Comparison of ENCODE assay signal across 10 mouse cellular contexts in genomic region chr5:135189281-135190022, GRCm38 (mm10). TPM values are rescaled to one million over a fixed set of nuclear protein-coding genes. Genes with fewer than 3 reads are reported as not detected.
DNase-seq lines count a peak whose midpoint lies in the region; ATAC-seq and TF ChIP-seq lines count a peak whose summit lies in the region.
"Had no signal": no experiment of that assay in that cellular context is flagged by ENCODE, and none has a peak within 500 bp of the region (broad histone marks: within the 10 kb centered on the region; RNA-seq: fewer than 3 reads in every experiment).

No protein-coding gene starts in this region.

- peak overlapping the region; percentile 99 for H3K4me3 ChIP-seq in erythroblast, embryonic 14.5 days (replicated peaks)
- peak overlapping the region; percentile 48 to 97 (median 92) for H3K4me3 ChIP-seq in CH12.LX (replicated peaks in 1 of 3; ENCODE audit: low read depth in 2 of 3, low read length in 2 of 3, poor library complexity in 1 of 3)
- H3K4me3 ChIP-seq in heart, embryonic 16.5 days (ENCODE audit: low read length), result peak overlapping the region; percentile 98
- peak overlapping the region; percentile 96 for H3K4me3 ChIP-seq in liver, embryonic 16.5 days (ENCODE audit: low read depth, low read length)

- H3K27me3 ChIP-seq in erythroblast, embryonic 14.5 days (ENCODE audit: control insufficient read depth), result no peaks in the 10 kb centered on the region
- no peaks in the 10 kb centered on the region for H3K27me3 ChIP-seq in CH12.LX (replicated peaks)
- no peaks in the 10 kb centered on the region for H3K27me3 ChIP-seq in heart, embryonic 16.5 days (ENCODE audit: control insufficient read depth, insufficient read depth, low read length)
- H3K27me3 ChIP-seq in liver, embryonic 16.5 days (ENCODE audit: control insufficient read depth, insufficient read depth, low read depth, low read length), result no peaks in the 10 kb centered on the region

- TF ChIP-seq EP300 in CH12.LX (IDR thresholded peaks at IDR 0.05; ENCODE audit: low read length), result no peak

- H3K4me2 ChIP-seq in CH12.LX (ENCODE audit: insufficient read depth, low read depth, poor library complexity, severe bottlenecking), result peak overlapping the region; percentile 91
- H3K4me2 ChIP-seq in heart, embryonic 16.5 days (ENCODE audit: low read depth, low read length), result peak overlapping the region; percentile 78
- peak overlapping the region; percentile 81 for H3K4me2 ChIP-seq in liver, embryonic 16.5 days (ENCODE audit: low read depth, low read length)

- H3K27ac ChIP-seq in CH12.LX (ENCODE audit: insufficient read depth, low read depth), result no peak overlapping the region
- H3K27ac ChIP-seq in heart, embryonic 16.5 days (ENCODE audit: low read length), result no peak overlapping the region
- no peak overlapping the region for H3K27ac ChIP-seq in liver, embryonic 16.5 days (ENCODE audit: low read length)

- H3K79me2 ChIP-seq in CH12.LX (replicated peaks; ENCODE audit: control insufficient read depth, extremely low read depth, insufficient read depth, poor library complexity, severe bottlenecking), result peaks cover 72% of the 10 kb centered on the region

- H3K4me1 ChIP-seq in erythroblast, embryonic 14.5 days (ENCODE audit: control insufficient read depth), result peaks cover 51% of the 10 kb centered on the region
- peaks cover 0 to 51% of the 10 kb centered on the region in 2 experiments; a peak in 2 of 4 replicates for H3K4me1 ChIP-seq in CH12.LX (ENCODE audit: control insufficient read depth in 1 of 2, insufficient read depth in 2 of 2)
- peaks cover 28% of the 10 kb centered on the region for H3K4me1 ChIP-seq in heart, embryonic 16.5 days (ENCODE audit: control insufficient read depth, insufficient read depth, low read length)
- H3K4me1 ChIP-seq in liver, embryonic 16.5 days (ENCODE audit: control insufficient read depth, low read depth, low read length), result peaks cover 27% of the 10 kb centered on the region

- no peak for TF ChIP-seq RAD21 in CH12.LX (IDR thresholded peaks at IDR 0.05; ENCODE audit: low read depth, low read length)

- no peak for TF ChIP-seq POLR2A in CH12.LX (IDR thresholded peaks at IDR 0.05; ENCODE audit: low read depth, low read length)

- 48% methylated on average over 2 of the region's 2 CpGs for WGBS in heart, embryonic 16.5 days
- 44% methylated on average over 2 of the region's 2 CpGs for WGBS in liver, embryonic 16.5 days (ENCODE audit: insufficient replicate concordance)

- TF ChIP-seq CTCF in CH12.LX (conservative IDR thresholded peaks at IDR 0.05 in 1 of 2, IDR thresholded peaks at IDR 0.05 in 1 of 2; ENCODE audit: low read depth in 2 of 2, low read length in 2 of 2), result no peak

- no peak for DNase-seq in CH12.LX (ENCODE audit: extremely low read depth)
- no peak for DNase-seq in layer of hippocampus, adult 11-12 months (ENCODE audit: low spot score)
- no peak for DNase-seq in cerebellum, adult 11 months
- DNase-seq in cerebellum, postnatal 14 days, result no peak
- DNase-seq: cerebellum, postnatal 36 days; layer of hippocampus, postnatal 36 days had no signal

- no peak for ATAC-seq in erythroblast, adult 5-6 weeks (replicated peaks; ENCODE audit: low FRiP score, poor library complexity, severe bottlenecking)
- ATAC-seq in heart, embryonic 16.5 days (replicated peaks; ENCODE audit: extremely low read depth, insufficient read depth, low FRiP score), result no peak
- ATAC-seq in liver, embryonic 16.5 days (ENCODE audit: low read depth), result no peak

- dilution Hi-C loops in CH12.LX (cut with MboI; ENCODE audit: extremely low pct_ligation_motif_present, extremely low pct_unique_long_range_greater_than_20kb, low sequenced_read_pairs), result no loop called here

- H3K9ac ChIP-seq in CH12.LX (ENCODE audit: insufficient read depth, low read depth), result peak overlapping the region; percentile 82
- peak overlapping the region; percentile 98 for H3K9ac ChIP-seq in heart, embryonic 16.5 days (ENCODE audit: low read length)
- peak overlapping the region; percentile 98 for H3K9ac ChIP-seq in liver, embryonic 16.5 days (ENCODE audit: low read depth, low read length)

- H3K9me3 ChIP-seq in erythroblast, embryonic 14.5 days (ENCODE audit: control insufficient read depth, low read length), result no peaks in the 10 kb centered on the region
- H3K9me3 ChIP-seq in CH12.LX (replicated peaks; ENCODE audit: low read length), result peaks cover 5% of the 10 kb centered on the region
- H3K9me3 ChIP-seq in heart, embryonic 16.5 days (replicated peaks; ENCODE audit: control insufficient read depth, low read length), result no peaks in the 10 kb centered on the region
- H3K9me3 ChIP-seq in liver, embryonic 16.5 days (replicated peaks; ENCODE audit: control insufficient read depth, low read length), result no peaks in the 10 kb centered on the region

- in situ Hi-C loops in CH12.LX (cut with MboI; ENCODE audit: low pct_ligation_motif_present, low pct_unique_long_range_greater_than_20kb, low sequenced_read_pairs), result no loop called here

- H3K36me3 ChIP-seq in erythroblast, embryonic 14.5 days (ENCODE audit: control insufficient read depth), result peaks cover 57% of the 10 kb centered on the region
- peaks cover 4 to 35% of the 10 kb centered on the region in 2 experiments for H3K36me3 ChIP-seq in CH12.LX (replicated peaks in 1 of 2; ENCODE audit: control insufficient read depth in 1 of 2, insufficient read depth in 1 of 2, low read length in 1 of 2)
- peaks cover 3% of the 10 kb centered on the region; the same call in 1 of the 2 replicates for H3K36me3 ChIP-seq in heart, embryonic 16.5 days (ENCODE audit: control insufficient read depth, insufficient read depth)
- H3K36me3 ChIP-seq in liver, embryonic 16.5 days (ENCODE audit: control insufficient read depth, insufficient read depth), result peaks cover 13% of the 10 kb centered on the region; the same call in 1 of the 2 replicates

TF ChIP-seq in CH12.LX, 34 proteins besides CTCF, POLR2A, EP300 and RAD21:
- TF ChIP-seq ZMIZ1 (IDR thresholded peaks at IDR 0.05; ENCODE audit: low read depth, low read length) (no peak), MXI1 (IDR thresholded peaks at IDR 0.05; ENCODE audit: low read depth, low read length) (0 out of 2 replicates have a peak, but pooled peaks have one; percentile 21), SIN3A (IDR thresholded peaks at IDR 0.05; ENCODE audit: low read length) (peak; percentile 45; the same call in 1 of the 2 replicates), NELFE (IDR thresholded peaks at IDR 0.05; ENCODE audit: low read depth, low read length) (no peak)

RNA-seq across cellular contexts. Expression of gene Baz1b, which starts 2.4 kb away (rescaled TPM):
- polyA plus RNA-seq in erythroblast, embryonic 14.5 days (2012), result 2.5 and 2.8 TPM in 2 replicates
- 33.4 and 39.8 TPM in 2 replicates for total RNA-seq in erythroblast, adult 5-6 weeks (2015; ENCODE audit: low replicate concordance)
- total RNA-seq in erythroblast, adult 5-6 weeks (2017; ENCODE audit: low replicate concordance), result 91.2 and 108 TPM in 2 replicates
- total RNA-seq in CH12.LX (2012; rRNA removed) (60.0 and 72.9 TPM in 2 replicates), CH12.LX (2014; rRNA removed) (53.3 and 56.4 TPM in 2 replicates)
- 84.9 and 85.4 TPM in 2 replicates for polyA plus RNA-seq in CH12.LX (2012; ENCODE audit: insufficient read length, low read depth)
- polyA plus RNA-seq in heart, embryonic 16.5 days (2015; fragmentation: Nextera tagmentation; extraction: Ambion mirVana), result 21.1 and 22.9 TPM in 2 replicates
- 14.3 and 15.5 TPM in 2 replicates for polyA plus RNA-seq in liver, embryonic 16.5 days (2015; fragmentation: Nextera tagmentation; extraction: Ambion mirVana)

RNA-seq across cellular contexts. Expression of gene Bcl7b, which starts 21.4 kb away (rescaled TPM):
- 9.0 and 9.3 TPM in 2 replicates for polyA plus RNA-seq in erythroblast, embryonic 14.5 days (2012)
- 6.0 and 10.0 TPM in 2 replicates for total RNA-seq in erythroblast, adult 5-6 weeks (2015; ENCODE audit: low replicate concordance)
- total RNA-seq in erythroblast, adult 5-6 weeks (2017; ENCODE audit: low replicate concordance), result 12.9 and 19.2 TPM in 2 replicates
- 20.1 and 22.0 TPM in 2 replicates for total RNA-seq in CH12.LX (2012; rRNA removed)
- total RNA-seq in CH12.LX (2014; rRNA removed), result 21.6 and 24.1 TPM in 2 replicates
- 40.8 and 43.6 TPM in 2 replicates for polyA plus RNA-seq in CH12.LX (2012; ENCODE audit: insufficient read length, low read depth)
- polyA plus RNA-seq in heart, embryonic 16.5 days (2015; fragmentation: Nextera tagmentation; extraction: Ambion mirVana), result 40.1 and 47.7 TPM in 2 replicates
- polyA plus RNA-seq in liver, embryonic 16.5 days (2015; fragmentation: Nextera tagmentation; extraction: Ambion mirVana), result 24.8 and 25.8 TPM in 2 replicates

RNA-seq across cellular contexts. Expression of gene Tbl2, which starts 40.0 kb away (rescaled TPM):
- polyA plus RNA-seq in erythroblast, embryonic 14.5 days (2012), result 0.58 and 0.84 TPM in 2 replicates
- total RNA-seq in erythroblast, adult 5-6 weeks (2015; ENCODE audit: low replicate concordance), result 1.5 and 3.6 TPM in 2 replicates
- total RNA-seq in erythroblast, adult 5-6 weeks (2017; ENCODE audit: low replicate concordance), result 2.8 and 3.7 TPM in 2 replicates
- total RNA-seq in CH12.LX (2012; rRNA removed), result 26.3 and 31.9 TPM in 2 replicates
- total RNA-seq in CH12.LX (2014; rRNA removed), result 20.0 and 21.7 TPM in 2 replicates
- 24.8 and 25.2 TPM in 2 replicates for polyA plus RNA-seq in CH12.LX (2012; ENCODE audit: insufficient read length, low read depth)
- polyA plus RNA-seq in heart, embryonic 16.5 days (2015; fragmentation: Nextera tagmentation; extraction: Ambion mirVana), result 18.9 and 20.3 TPM in 2 replicates
- polyA plus RNA-seq in liver, embryonic 16.5 days (2015; fragmentation: Nextera tagmentation; extraction: Ambion mirVana), result 11.1 and 11.6 TPM in 2 replicates
